ENCODE assay signal across 30 mouse cellular contexts in genomic region chr8:60494606-60495005, GRCm38 (mm10). TPM values are rescaled to one million over a fixed set of nuclear protein-coding genes. Genes with fewer than 3 reads are reported as not detected.
DNase-seq lines count a peak whose midpoint lies in the region; ATAC-seq lines count a peak whose summit lies in the region.
"Had no signal": no experiment of that assay in that cellular context is flagged by ENCODE, and none has a peak within 500 bp of the region (broad histone marks: within the 10 kb centered on the region; RNA-seq: fewer than 3 reads in every experiment).

No protein-coding gene starts in this region.

- H3K27me3 ChIP-seq in kidney, embryonic 15.5 days: no peaks in the 10 kb centered on the region
- no peaks in the 10 kb centered on the region for H3K27me3 ChIP-seq in kidney, embryonic 16.5 days (ENCODE audit: insufficient read depth, low read length)
- no peaks in the 10 kb centered on the region for H3K27me3 ChIP-seq in liver, embryonic 11.5 days (replicated peaks; ENCODE audit: control insufficient read depth, insufficient read depth, low read length)
- H3K27me3 ChIP-seq: CH12.LX; forebrain, embryonic 13.5 days; heart, embryonic 12.5 days; heart, embryonic 15.5 days; hindbrain, embryonic 13.5 days; Patski had no signal

- H3K9ac ChIP-seq in kidney, embryonic 15.5 days: no peak overlapping the region
- no peak overlapping the region for H3K9ac ChIP-seq in kidney, embryonic 16.5 days (replicated peaks; ENCODE audit: low read length)
- no peak overlapping the region for H3K9ac ChIP-seq in liver, embryonic 11.5 days (ENCODE audit: low read depth, low read length)
- H3K9ac ChIP-seq: forebrain, embryonic 13.5 days; heart, embryonic 12.5 days; heart, embryonic 15.5 days; hindbrain, embryonic 13.5 days had no signal

- no peaks in the 10 kb centered on the region for H3K9me3 ChIP-seq in kidney, embryonic 15.5 days (replicated peaks)
- no peaks in the 10 kb centered on the region for H3K9me3 ChIP-seq in kidney, embryonic 16.5 days (ENCODE audit: low read length)
- no peaks in the 10 kb centered on the region for H3K9me3 ChIP-seq in liver, embryonic 11.5 days (ENCODE audit: control insufficient read depth, low read length)
- H3K9me3 ChIP-seq: forebrain, embryonic 10.5 days; forebrain, embryonic 13.5 days; G1E; heart, embryonic 12.5 days; heart, embryonic 15.5 days; hindbrain, embryonic 10.5 days; hindbrain, embryonic 13.5 days had no signal

- H3K4me3 ChIP-seq in kidney, embryonic 15.5 days (replicated peaks): no peak overlapping the region
- no peak overlapping the region for H3K4me3 ChIP-seq in kidney, embryonic 16.5 days (ENCODE audit: low read length)
- no peak overlapping the region for H3K4me3 ChIP-seq in liver, embryonic 11.5 days (ENCODE audit: low read depth, low read length)
- H3K4me3 ChIP-seq: forebrain, embryonic 10.5 days; forebrain, embryonic 13.5 days; heart, embryonic 12.5 days; heart, embryonic 15.5 days; hindbrain, embryonic 10.5 days; hindbrain, embryonic 13.5 days had no signal

- no peaks in the 10 kb centered on the region for H3K4me1 ChIP-seq in kidney, embryonic 15.5 days
- H3K4me1 ChIP-seq in kidney, embryonic 16.5 days (ENCODE audit: insufficient read depth, low read length): no peaks in the 10 kb centered on the region
- no peaks in the 10 kb centered on the region for H3K4me1 ChIP-seq in liver, embryonic 11.5 days (replicated peaks; ENCODE audit: control insufficient read depth, insufficient read depth, low read length)
- H3K4me1 ChIP-seq: forebrain, embryonic 10.5 days; forebrain, embryonic 13.5 days; heart, embryonic 15.5 days; hindbrain, embryonic 10.5 days; hindbrain, embryonic 13.5 days had no signal

- H3K4me2 ChIP-seq in kidney, embryonic 15.5 days: no peak overlapping the region
- no peak overlapping the region for H3K4me2 ChIP-seq in kidney, embryonic 16.5 days (replicated peaks; ENCODE audit: low read depth, low read length)
- no peak overlapping the region for H3K4me2 ChIP-seq in liver, embryonic 11.5 days
- H3K4me2 ChIP-seq: forebrain, embryonic 13.5 days; heart, embryonic 12.5 days; heart, embryonic 15.5 days; hindbrain, embryonic 13.5 days had no signal

- WGBS in kidney, embryonic 15.5 days: 91% methylated on average over 11 of the region's 11 CpGs
- 90% methylated on average over 11 of the region's 11 CpGs for WGBS in kidney, embryonic 16.5 days
- WGBS in liver, embryonic 11.5 days: 83% methylated on average over 11 of the region's 11 CpGs

- no peak overlapping the region for H3K27ac ChIP-seq in kidney, embryonic 15.5 days
- peak overlapping the region; percentile 38; the same call in 1 of the 2 replicates for H3K27ac ChIP-seq in kidney, embryonic 16.5 days (ENCODE audit: low read length)
- H3K27ac ChIP-seq in liver, embryonic 11.5 days (ENCODE audit: low read depth, low read length): no peak overlapping the region
- H3K27ac ChIP-seq: forebrain, embryonic 10.5 days; forebrain, embryonic 13.5 days; heart, embryonic 15.5 days; hindbrain, embryonic 10.5 days; hindbrain, embryonic 13.5 days had no signal

- H3K36me3 ChIP-seq in kidney, embryonic 15.5 days: no peaks in the 10 kb centered on the region
- H3K36me3 ChIP-seq in kidney, embryonic 16.5 days (ENCODE audit: insufficient read depth, low read length): no peaks in the 10 kb centered on the region
- no peaks in the 10 kb centered on the region for H3K36me3 ChIP-seq in liver, embryonic 11.5 days (ENCODE audit: control insufficient read depth, insufficient read depth, low read length)
- H3K36me3 ChIP-seq: forebrain, embryonic 10.5 days; G1E; heart, embryonic 12.5 days; heart, embryonic 15.5 days; hindbrain, embryonic 10.5 days; hindbrain, embryonic 13.5 days had no signal

- ATAC-seq in kidney, embryonic 15.5 days (replicated peaks; ENCODE audit: low FRiP score): no peak
- no peak for ATAC-seq in kidney, embryonic 16.5 days (ENCODE audit: low FRiP score, low TSS enrichment)
- no peak for ATAC-seq in liver, embryonic 11.5 days (replicated peaks; ENCODE audit: low FRiP score)
- ATAC-seq: forebrain, embryonic 13.5 days; forebrain, embryonic 16.5 days; Patski had no signal

- peak; percentile 55 for DNase-seq in kidney, adult 11 months
- DNase-seq in kidney, adult 8-10 months: peak; percentile 41 to 48
- peak; percentile 27 for DNase-seq in kidney, postnatal 14 days
- no peak for DNase-seq in thymus, postnatal 0 days (ENCODE audit: low spot score)
- DNase-seq in spleen, postnatal 4 days (ENCODE audit: low spot score in 2 of 2): no peak
- DNase-seq in liver, embryonic 11.5 days (ENCODE audit: low spot score): no peak
- DNase-seq: adrenal gland, postnatal 10 days; adrenal gland, postnatal 36 days; B cell, adult 2 months; cerebellum, adult 18-20 months; cerebellum, adult 9-10 months; cerebellum, postnatal 14 days; gastrocnemius, postnatal 10 days; gastrocnemius, postnatal 36 days; heart, postnatal 10 days; heart, postnatal 36 days had no signal

RNA-seq across cellular contexts. Expression of gene Gm10283, which starts 8.4 kb away (rescaled TPM):
- 0.78 and 1.1 TPM in 2 replicates for polyA plus RNA-seq in kidney, embryonic 15.5 days (2015; fragmentation: Nextera tagmentation; extraction: Ambion mirVana)
- 1.7 and 2.1 TPM in 2 replicates for polyA plus RNA-seq in kidney, embryonic 16.5 days (2015; fragmentation: Nextera tagmentation; extraction: Ambion mirVana)
- polyA plus RNA-seq in thymus, postnatal 0 days (2015; fragmentation: Nextera tagmentation; extraction: Ambion mirVana): not detected in 2 replicates
- not detected in 2 replicates for polyA plus RNA-seq in liver, embryonic 11.5 days (2014; fragmentation: Nextera tagmentation; extraction: Ambion mirVana)
- polyA plus RNA-seq: embryonic facial prominence, embryonic 11.5 days; embryonic facial prominence, embryonic 14.5 days; forebrain, embryonic 10.5 days; forebrain, embryonic 13.5 days; forebrain, embryonic 16.5 days; G1E; heart, embryonic 12.5 days; heart, embryonic 15.5 days; hindbrain, embryonic 10.5 days; hindbrain, embryonic 13.5 days; Patski had no signal

RNA-seq across cellular contexts. Expression of gene Aadat, which starts 11.1 kb away (rescaled TPM):
- polyA plus RNA-seq in kidney, embryonic 15.5 days (2015; fragmentation: Nextera tagmentation; extraction: Ambion mirVana): 49.8 and 59.4 TPM in 2 replicates
- polyA plus RNA-seq in kidney, embryonic 16.5 days (2015; fragmentation: Nextera tagmentation; extraction: Ambion mirVana): 91.7 and 92.7 TPM in 2 replicates
- 0.10 TPM in 1 of 2 replicates, not detected in the other for polyA plus RNA-seq in thymus, postnatal 0 days (2015; fragmentation: Nextera tagmentation; extraction: Ambion mirVana)
- 5.2 and 6.2 TPM in 2 replicates for polyA plus RNA-seq in liver, embryonic 11.5 days (2014; fragmentation: Nextera tagmentation; extraction: Ambion mirVana)
- polyA plus RNA-seq: G1E; heart, embryonic 15.5 days had no signal

Comparison
In these comparisons a context has a peak if more than half of its experiments do, and no peak if none do; other contexts are left out.
1. DNase-seq: peak in kidney, adult 11 months (single experiment), kidney, adult 8-10 months (2 of 2) and kidney, postnatal 14 days (single experiment); none in thymus, postnatal 0 days (single experiment), spleen, postnatal 4 days (0 of 2) and liver, embryonic 11.5 days (single experiment).